Mouse (Mus musculus) stomach, postnatal 0 days (tissue): ENCODE results near the gene Zfp592.

Experiments used
- CTCF ChIP-seq: IDR thresholded peaks from 2 replicates; pipeline ENCODE4 v1.5.1; 2016; ENCODE audit warnings: antibody characterized with exemption, low read depth, mild to moderate bottlenecking, moderate library complexity
- EP300 ChIP-seq: optimal IDR thresholded peaks from 2 replicates; pipeline ENCODE3; 2016; ENCODE audit warnings: antibody characterized with exemption

DNA sequence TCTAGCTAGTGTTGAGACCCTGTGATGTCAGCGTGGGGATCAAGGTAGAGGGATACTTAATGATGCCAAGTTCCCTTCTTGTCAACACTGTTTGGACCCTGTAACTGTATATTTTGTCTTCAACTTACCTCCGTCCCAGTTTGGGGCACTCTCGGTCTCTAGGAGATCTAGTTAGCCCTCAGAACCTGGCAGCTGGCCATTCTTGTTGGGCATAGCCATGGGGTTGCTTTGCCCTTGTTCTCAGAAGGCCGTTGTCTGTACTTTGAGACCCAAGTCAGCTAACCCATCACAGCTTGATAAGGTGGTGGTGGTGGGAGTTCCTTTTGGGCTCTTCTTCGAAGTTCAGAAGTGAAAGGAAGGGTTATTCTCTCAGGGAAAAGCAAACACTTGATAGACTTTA lies 56.5 kb downstream of the Zfp592 start:
- TF ChIP-seq CTCF (no peak), EP300 (no peak)
